Mouse (Mus musculus) hindbrain, embryonic 14.5 days (tissue): ENCODE results near the gene Ccdc148. TPM values are rescaled to one million over a fixed set of nuclear protein-coding genes. Genes with fewer than 3 reads are reported as not detected.

Source experiments
- ATAC-seq: fragments of 200-750 bp; cut with Nextera tagmentation; 2 replicates; pipeline ENCODE4 v1.8.0; 2017; ENCODE audit warnings: moderate number of reproducible peaks, mild to moderate bottlenecking, moderate TSS enrichment, moderate library complexity; ENCODE audit not compliant: low FRiP score
- DNase-seq: peaks from one replicate; pipeline ENCODE4 v3.0.0-alpha.2; 2015; ENCODE audit warnings: low spot score
- H3K27ac ChIP-seq: fragments of 300-500 bp; sonication (generic); 2 replicates; pipeline ENCODE4 v1.5.1; 2014; ENCODE audit warnings: mild to moderate bottlenecking, moderate library complexity
- H3K27me3 ChIP-seq: fragments of 300-500 bp; sonication (generic); 2 replicates; pipeline ENCODE4 v1.6.1; 2014; ENCODE audit warnings: mild to moderate bottlenecking, low read length, mixed read lengths; ENCODE audit not compliant: control insufficient read depth, insufficient read depth
- H3K36me3 ChIP-seq: fragments of 300-500 bp; sonication (generic); replicated peaks from 2 replicates; pipeline ENCODE4 v1.6.1; 2014; ENCODE audit not compliant: control insufficient read depth, insufficient read depth
- H3K4me1 ChIP-seq: fragments of 300-500 bp; sonication (generic); replicated peaks from 2 replicates; pipeline ENCODE4 v1.6.1; 2014; ENCODE audit warnings: antibody characterized with exemption, low read length, mixed read lengths; ENCODE audit not compliant: control insufficient read depth, insufficient read depth
- H3K4me2 ChIP-seq: fragments of 300-500 bp; sonication (generic); replicated peaks from 2 replicates; pipeline ENCODE4 v1.6.1; 2014; ENCODE audit warnings: mild to moderate bottlenecking, moderate library complexity
- H3K4me3 ChIP-seq: fragments of 300-500 bp; sonication (generic); replicated peaks from 2 replicates; pipeline ENCODE4 v1.5.1; 2014; ENCODE audit warnings: mild to moderate bottlenecking, low read length
- H3K9ac ChIP-seq: fragments of 300-500 bp; sonication (generic); 2 replicates; pipeline ENCODE4 v1.6.1; 2014
- H3K9me3 ChIP-seq: fragments of 300-500 bp; sonication (generic); 2 replicates; pipeline ENCODE4 v1.6.1; 2016; ENCODE audit warnings: low read length; ENCODE audit not compliant: control insufficient read depth
- WGBS: fragments of 180-500 bp; shearing (Covaris S2); extraction: QIAGEN DNeasy Blood & Tissue Kit; methylation state at CpG from one replicate; pipeline ENCODE4 v1.1.7; 2014; 5-methylcytosine and 5-hydroxymethylcytosine counted together
- polyA plus RNA-seq: library from polyadenylated mRNA; unstranded; fragments of >200 nt; fragmentation: Nextera tagmentation; extraction: Ambion mirVana; gene quantifications from 2 replicates; pipeline ENCODE4 v1.2.1, GENCODE M21; 2014

Gene Ccdc148
- polyA plus RNA-seq, 1 experiment from 2014 or later: 3.4 TPM

GRCm38 (mm10) chr2:58794489-58794888 lies 366.0 kb downstream of the Ccdc148 start:
- H3K4me3 ChIP-seq: no peak overlapping the region
- H3K9me3 ChIP-seq: no peaks in the 10 kb centered on the region
- no peak for ATAC-seq
- H3K4me1 ChIP-seq: no peaks in the 10 kb centered on the region
- 86% methylated on average over 15 of the region's 15 CpGs for WGBS
- H3K36me3 ChIP-seq: no peaks in the 10 kb centered on the region
- H3K27ac ChIP-seq: no peak overlapping the region
- no peaks in the 10 kb centered on the region for H3K27me3 ChIP-seq
- no peak overlapping the region for H3K9ac ChIP-seq
- DNase-seq: no peak
- H3K4me2 ChIP-seq: no peak overlapping the region

DNA sequence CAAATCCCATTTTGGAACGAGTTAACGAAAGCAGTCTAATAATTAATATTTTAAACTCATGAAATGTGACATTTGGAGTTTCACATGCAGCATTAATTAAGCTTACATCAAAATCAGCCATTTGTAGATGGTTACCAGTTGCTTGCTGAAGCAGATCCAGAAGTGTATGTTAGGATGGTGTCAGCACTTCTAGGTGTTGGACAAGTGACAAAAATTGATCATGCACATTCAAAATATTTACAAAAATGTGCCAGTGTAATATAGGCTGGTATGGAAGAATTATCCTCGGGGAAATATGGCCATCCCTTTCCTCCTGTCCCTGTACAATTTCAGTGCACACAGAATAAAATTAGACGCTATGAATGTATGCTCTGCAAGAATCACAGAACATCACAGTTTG lies 370.1 kb downstream of the Ccdc148 start:
- H3K4me2 ChIP-seq: no peak overlapping the region
- H3K36me3 ChIP-seq: no peaks in the 10 kb centered on the region
- no peak overlapping the region for H3K9ac ChIP-seq
- DNase-seq (no peak), ATAC-seq (no peak)
- H3K4me3 ChIP-seq: no peak overlapping the region
- H3K27me3 ChIP-seq: no peaks in the 10 kb centered on the region
- no peaks in the 10 kb centered on the region for H3K4me1 ChIP-seq
- no peak overlapping the region for H3K27ac ChIP-seq
- H3K9me3 ChIP-seq: no peaks in the 10 kb centered on the region
- 91% methylated on average over 4 of the region's 4 CpGs for WGBS

GRCm38 (mm10) chr2:58789934-58790333 lies 370.5 kb downstream of the Ccdc148 start:
- 88% methylated on average over 7 of the region's 7 CpGs for WGBS
- no peak for ATAC-seq

GRCm38 (mm10) chr2:58787360-58787759 lies 373.1 kb downstream of the Ccdc148 start:
- H3K36me3 ChIP-seq: no peaks in the 10 kb centered on the region
- no peaks in the 10 kb centered on the region for H3K4me1 ChIP-seq
- no peak overlapping the region for H3K9ac ChIP-seq
- H3K27ac ChIP-seq: no peak overlapping the region
- H3K4me2 ChIP-seq: no peak overlapping the region
- ATAC-seq (no peak), DNase-seq (no peak)
- H3K9me3 ChIP-seq: no peaks in the 10 kb centered on the region
- no peaks in the 10 kb centered on the region for H3K27me3 ChIP-seq
- no peak overlapping the region for H3K4me3 ChIP-seq
- 53% methylated on average over 7 of the region's 7 CpGs for WGBS

More at GRCm38 (mm10) chr2:58789934-58790333, 370.5 kb downstream of the Ccdc148 start:
- no peaks in the 10 kb centered on the region for H3K4me1 ChIP-seq
- no peak overlapping the region for H3K9ac ChIP-seq
- no peaks in the 10 kb centered on the region for H3K36me3 ChIP-seq
- H3K4me3 ChIP-seq: no peak overlapping the region
- no peak overlapping the region for H3K4me2 ChIP-seq
- H3K9me3 ChIP-seq: no peaks in the 10 kb centered on the region
- DNase-seq: no peak
- H3K27ac ChIP-seq: no peak overlapping the region
- no peaks in the 10 kb centered on the region for H3K27me3 ChIP-seq

DNA sequence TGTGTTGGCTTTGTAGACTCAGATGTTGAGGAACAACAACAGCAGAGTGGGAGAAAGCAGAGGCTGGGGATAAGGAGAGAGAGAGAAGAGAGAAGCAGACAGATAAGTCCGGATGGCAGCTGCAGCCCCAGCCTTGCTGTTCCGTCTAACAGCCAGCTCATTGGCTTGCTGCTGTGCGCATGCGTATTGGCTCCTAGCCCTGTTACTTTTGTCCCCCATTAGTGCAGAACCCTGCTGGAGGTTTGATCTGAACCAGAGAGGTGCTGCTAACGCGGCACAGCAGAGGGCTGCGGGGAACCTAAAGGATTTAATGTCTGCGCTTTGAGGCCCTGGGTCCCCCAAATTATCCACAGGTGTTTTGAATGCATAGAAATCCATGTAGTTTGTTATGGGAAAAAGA lies 373.8 kb downstream of the Ccdc148 start:
- no peaks in the 10 kb centered on the region for H3K9me3 ChIP-seq
- ATAC-seq (no peak), DNase-seq (no peak)
- 71% methylated on average over 8 of the region's 8 CpGs for WGBS
- no peaks in the 10 kb centered on the region for H3K27me3 ChIP-seq
- no peaks in the 10 kb centered on the region for H3K4me1 ChIP-seq
- H3K9ac ChIP-seq: no peak overlapping the region
- no peak overlapping the region for H3K4me2 ChIP-seq
- H3K27ac ChIP-seq: no peak overlapping the region
- no peaks in the 10 kb centered on the region for H3K36me3 ChIP-seq
- no peak overlapping the region for H3K4me3 ChIP-seq

DNA sequence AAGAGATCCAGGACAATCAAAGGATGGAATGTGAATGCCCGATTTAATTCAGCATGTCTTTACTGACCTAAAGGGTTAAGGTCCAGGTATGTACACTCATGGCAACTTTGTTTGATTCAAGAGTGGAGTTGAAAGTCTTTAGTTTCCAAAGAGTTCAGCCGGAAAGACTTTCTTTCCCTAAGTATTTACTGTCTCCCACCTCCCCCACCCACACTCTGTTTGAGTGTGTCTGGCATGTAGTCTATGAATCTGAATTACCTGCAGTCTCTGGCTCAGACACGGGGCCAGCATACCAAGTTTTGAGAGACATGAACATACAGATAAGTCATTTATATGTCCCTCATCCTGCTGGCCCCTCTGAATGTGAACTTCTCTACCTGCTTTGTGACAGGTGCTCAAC lies 374.3 kb downstream of the Ccdc148 start:
- H3K27ac ChIP-seq: no peak overlapping the region
- ATAC-seq: no peak
- H3K36me3 ChIP-seq: no peaks in the 10 kb centered on the region
- H3K9ac ChIP-seq: no peak overlapping the region
- H3K9me3 ChIP-seq: no peaks in the 10 kb centered on the region
- WGBS: 90% methylated on average over 3 of the region's 3 CpGs
- no peak for DNase-seq
- H3K4me3 ChIP-seq: no peak overlapping the region
- H3K4me2 ChIP-seq: no peak overlapping the region
- H3K4me1 ChIP-seq: no peaks in the 10 kb centered on the region
- H3K27me3 ChIP-seq: no peaks in the 10 kb centered on the region

- Histone ChIP-seq H3K9ac (no peak overlapping the region), H3K27ac (no peak overlapping the region), H3K9me3 (no peaks in the 10 kb centered on the region), H3K4me2 (no peak overlapping the region), H3K36me3 (no peaks in the 10 kb centered on the region), H3K4me3 (no peak overlapping the region), H3K27me3 (no peaks in the 10 kb centered on the region), H3K4me1 (no peaks in the 10 kb centered on the region)
- 52% methylated on average over 1 of the region's 1 CpGs for WGBS
- no peak for ATAC-seq
- DNase-seq: no peak
Observed at GRCm38 (mm10) chr2:58783526-58783925, 377.0 kb downstream of the Ccdc148 start.

DNA sequence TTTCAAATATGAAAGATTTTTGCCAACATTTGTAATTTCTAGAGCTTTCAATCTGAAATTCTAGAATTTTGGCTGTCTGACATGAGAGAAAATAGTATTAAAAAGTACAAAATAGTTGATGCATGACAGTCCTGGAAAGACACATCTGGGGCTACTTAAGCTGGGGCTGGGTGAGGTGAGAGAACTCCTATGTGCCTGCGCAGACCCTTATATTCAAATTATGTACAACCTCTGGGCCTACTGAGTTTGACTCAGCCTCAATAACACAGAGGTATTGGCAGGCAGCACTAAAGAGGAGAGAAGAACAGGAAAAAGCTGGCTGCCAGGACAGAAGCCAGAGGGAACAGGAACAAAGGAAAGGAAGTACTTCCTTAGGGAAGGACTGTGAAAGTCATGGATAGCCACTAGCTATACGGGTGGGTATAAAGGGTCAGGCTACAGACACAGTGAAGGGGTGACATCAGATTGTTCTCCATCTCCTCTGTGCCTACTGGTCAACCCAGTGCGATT lies 381.4 kb downstream of the Ccdc148 start:
- no peaks in the 10 kb centered on the region for H3K27me3 ChIP-seq
- no peak overlapping the region for H3K4me2 ChIP-seq
- H3K9me3 ChIP-seq: no peaks in the 10 kb centered on the region
- H3K4me3 ChIP-seq: no peak overlapping the region
- H3K9ac ChIP-seq: no peak overlapping the region
- H3K36me3 ChIP-seq: no peaks in the 10 kb centered on the region
- peak; percentile 39; the same call in 1 of the 2 replicates for ATAC-seq
- WGBS: 90% methylated on average over 3 of the region's 3 CpGs
- no peak for DNase-seq
- H3K4me1 ChIP-seq: no peaks in the 10 kb centered on the region; the same call in 1 of the 2 replicates
- H3K27ac ChIP-seq: no peak overlapping the region

GRCm38 (mm10) chr2:58773833-58774232 lies 386.6 kb downstream of the Ccdc148 start:
- ATAC-seq: peak; percentile 82
- no peaks in the 10 kb centered on the region; the same call in 1 of the 2 replicates for H3K4me1 ChIP-seq
- no peak overlapping the region for H3K27ac ChIP-seq
- no peaks in the 10 kb centered on the region for H3K27me3 ChIP-seq
- 53% methylated on average over 9 of the region's 9 CpGs for WGBS
- H3K4me3 ChIP-seq: no peak overlapping the region
- H3K9ac ChIP-seq: no peak overlapping the region
- H3K4me2 ChIP-seq: no peak overlapping the region
- DNase-seq: no peak
- H3K36me3 ChIP-seq: no peaks in the 10 kb centered on the region
- H3K9me3 ChIP-seq: no peaks in the 10 kb centered on the region
